Mouse (Mus musculus) CD8-positive naive resting alpha-beta T cell, adult 2 months (primary cell): ENCODE results near the gene Sult1b1.
"Not testable (repeated sequence)": the region's sequence is repeated elsewhere in the genome, so short reads cannot be mapped to it uniquely, and the experiment has no call there.

ENCODE experiments used
- DNase-seq, 2 experiments: peaks; one replicate each; pipeline ENCODE4 v3.0.0; 2022; ENCODE audit warnings: low read depth in 2 of 2, low spot score in 2 of 2

Gene Sult1b1

DNA sequence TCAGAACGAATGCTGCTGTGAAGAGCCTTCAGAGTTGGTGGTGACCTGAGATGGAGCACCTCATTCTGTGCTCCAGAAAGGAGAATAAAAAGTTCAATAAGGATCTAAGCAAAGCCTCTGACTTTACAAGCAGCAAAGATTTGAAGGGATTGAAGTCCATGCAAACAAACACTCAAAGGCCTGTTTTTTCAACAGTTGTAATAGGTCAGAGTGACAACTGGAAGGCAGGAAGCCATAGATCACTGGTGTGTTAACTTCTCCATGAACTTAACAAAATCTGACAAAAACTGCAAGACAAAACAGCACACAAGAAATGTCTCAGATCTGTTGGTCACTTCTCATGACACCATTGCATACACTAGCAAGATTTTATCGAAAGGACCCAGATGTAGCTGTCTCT is at the start of gene Sult1b1:
Gene Sult1b1, minus strand, starts transcription at position 85 of the 400 bp plus-strand sequence.
- no peak for DNase-seq

DNA sequence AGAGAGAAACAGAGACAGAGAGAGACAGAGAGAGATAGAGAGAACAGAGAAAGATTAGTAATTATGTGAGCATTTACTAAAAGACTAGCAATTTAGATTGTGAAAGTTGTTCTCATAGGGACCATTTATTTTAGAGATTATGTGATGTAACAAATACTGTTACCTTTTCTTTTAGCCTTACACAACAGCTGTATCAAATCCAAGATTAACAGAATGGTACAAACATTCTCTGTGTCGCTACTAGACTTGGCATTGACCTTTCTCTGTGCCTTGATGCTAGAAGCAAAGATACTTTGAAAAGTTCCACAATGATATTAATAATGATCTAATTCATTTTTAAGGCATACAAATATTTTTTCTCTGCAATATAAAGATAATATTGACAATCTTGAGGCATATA is 42.4 kb upstream of the Sult1b1 start:
- no peak for DNase-seq

GRCm38 (mm10) chr5:87574174-87574573 is 36.2 kb upstream of the Sult1b1 start:
- no peak for DNase-seq

DNA sequence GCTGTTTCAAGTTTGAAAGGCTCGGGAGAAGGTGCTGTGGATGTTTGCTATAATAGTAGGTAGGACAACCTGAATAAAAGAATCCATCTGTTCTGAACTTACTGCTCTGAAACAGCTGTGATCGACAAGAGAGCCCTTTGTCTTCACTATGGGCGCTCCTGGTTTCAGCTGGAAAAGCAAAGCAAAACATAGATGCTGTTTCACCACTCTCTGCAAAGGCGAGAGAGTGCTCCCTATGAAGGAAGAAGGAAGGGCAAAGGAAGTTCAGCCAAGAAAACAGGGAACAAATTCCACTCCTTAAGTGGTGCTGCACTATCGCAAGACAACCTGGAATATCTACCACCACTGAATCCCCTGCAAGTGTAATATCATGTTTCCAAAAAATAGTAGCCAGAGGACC is 35.5 kb upstream of the Sult1b1 start:
- DNase-seq, result no peak

- DNase-seq, result no peak
Measured at GRCm38 (mm10) chr5:87572781-87573180, 34.8 kb upstream of the Sult1b1 start.

GRCm38 (mm10) chr5:87568845-87569244 is 30.9 kb upstream of the Sult1b1 start, which contains the start of gene Sult1d1:
TSS of gene Sult1d1 (minus strand) at chr5:87569027.
- no peak for DNase-seq

- DNase-seq, result no peak
Measured at GRCm38 (mm10) chr5:87567306-87567705, 29.3 kb upstream of the Sult1b1 start.

DNA sequence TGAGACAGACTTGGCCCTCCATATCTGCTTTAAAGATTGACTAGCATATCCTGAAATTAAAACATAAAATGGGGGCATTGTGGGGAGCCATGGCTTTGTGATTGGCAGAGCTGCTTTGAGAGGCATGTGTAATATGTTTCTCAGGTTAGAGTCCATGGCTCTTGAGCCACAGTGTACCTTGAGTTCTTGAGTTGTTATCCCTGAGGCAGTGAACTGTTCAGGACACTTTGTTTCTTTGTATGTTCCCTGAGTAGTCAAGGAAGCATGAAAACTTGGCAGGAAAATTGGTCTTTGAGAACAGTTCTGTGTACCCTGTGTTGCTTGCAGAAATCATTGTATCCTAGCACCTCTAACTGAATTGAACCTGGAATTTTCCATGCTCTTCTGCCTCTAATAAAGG is 25.0 kb upstream of the Sult1b1 start:
- DNase-seq, result no peak

DNA sequence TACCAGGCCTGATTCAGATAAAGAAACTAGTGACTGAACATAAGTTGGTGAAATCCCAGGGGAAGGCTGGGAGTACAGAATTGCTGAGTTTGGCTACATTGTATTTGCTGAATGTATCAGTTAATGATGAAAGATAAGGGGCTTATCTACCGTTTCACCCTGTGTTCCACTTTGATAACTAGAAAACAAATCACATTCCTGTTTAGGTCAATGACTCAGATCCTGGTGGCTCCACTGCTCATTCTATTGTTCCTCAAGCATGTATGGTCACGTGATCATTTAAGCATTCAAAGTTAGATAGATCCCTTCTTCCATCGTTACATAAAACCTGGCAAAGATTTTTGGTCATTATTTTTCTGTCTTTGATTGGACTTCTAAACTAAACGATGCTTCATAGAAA is 24.5 kb upstream of the Sult1b1 start:
- no peak for DNase-seq

DNA sequence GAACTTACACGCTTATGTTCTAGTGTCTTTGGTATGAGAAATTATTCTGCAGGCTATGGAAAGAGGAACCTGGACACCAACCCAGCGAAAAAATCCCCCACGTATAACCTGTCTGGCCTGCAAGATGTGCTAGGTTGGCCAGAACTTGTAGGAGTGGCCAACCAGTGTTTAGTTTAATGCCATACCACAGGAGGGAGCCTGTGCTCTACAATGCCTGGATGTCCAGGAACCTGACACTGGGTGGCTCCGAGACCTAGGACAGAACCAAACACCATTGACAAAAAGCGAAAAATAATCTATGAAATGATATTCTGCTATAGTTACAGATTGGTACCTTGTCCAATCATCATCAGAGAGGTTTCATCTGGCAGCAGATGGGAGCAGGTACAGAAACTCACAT is 22.1 kb upstream of the Sult1b1 start:
- DNase-seq, result no peak

DNA sequence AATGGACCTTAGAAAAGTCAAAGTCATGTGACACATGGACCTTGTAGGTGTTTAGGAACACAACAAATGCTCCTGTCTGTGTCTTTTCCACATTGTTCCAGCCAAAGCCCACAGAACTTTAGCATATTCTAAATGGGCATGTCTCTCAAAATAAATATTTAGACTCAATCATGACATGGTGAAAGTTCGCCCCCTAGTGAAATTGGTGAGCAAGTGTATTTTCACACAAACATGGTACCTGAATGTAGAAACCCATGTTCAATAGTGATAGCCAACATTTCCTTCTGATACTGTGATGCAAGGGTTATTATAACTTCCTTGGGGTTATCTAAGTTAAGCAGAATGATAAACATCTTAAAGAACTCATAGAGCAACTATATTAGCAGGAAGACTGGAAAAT is 12.9 kb upstream of the Sult1b1 start:
- DNase-seq, result no peak

GRCm38 (mm10) chr5:87535994-87536644 is 1.9 kb downstream of the Sult1b1 start:
- no peak for DNase-seq

- no peak for DNase-seq
Measured at GRCm38 (mm10) chr5:87532288-87532687, 5.7 kb downstream of the Sult1b1 start.

DNA sequence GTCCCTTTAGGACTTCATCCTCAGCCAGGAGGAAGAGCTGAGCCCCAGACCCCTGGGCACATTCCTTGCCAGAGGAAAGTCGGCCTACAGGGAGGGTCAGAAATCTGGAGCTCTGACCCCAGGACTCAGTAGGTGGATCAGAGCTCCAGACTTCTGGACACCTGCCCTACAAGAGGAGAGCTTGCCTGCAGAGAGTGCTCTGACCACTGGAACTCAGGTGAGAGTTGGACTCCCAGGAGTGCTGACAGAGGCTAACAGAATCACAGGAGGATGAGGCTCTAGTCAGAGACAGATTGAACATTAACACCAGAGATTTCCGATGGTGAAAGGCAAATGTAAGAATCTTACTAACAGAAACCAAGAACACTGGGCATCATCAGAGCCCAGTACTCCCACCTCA is 14.4 kb downstream of the Sult1b1 start:
- not testable (repeated sequence) for DNase-seq

- no peak for DNase-seq
Measured at GRCm38 (mm10) chr5:87505776-87506458, 32.1 kb downstream of the Sult1b1 start.

DNA sequence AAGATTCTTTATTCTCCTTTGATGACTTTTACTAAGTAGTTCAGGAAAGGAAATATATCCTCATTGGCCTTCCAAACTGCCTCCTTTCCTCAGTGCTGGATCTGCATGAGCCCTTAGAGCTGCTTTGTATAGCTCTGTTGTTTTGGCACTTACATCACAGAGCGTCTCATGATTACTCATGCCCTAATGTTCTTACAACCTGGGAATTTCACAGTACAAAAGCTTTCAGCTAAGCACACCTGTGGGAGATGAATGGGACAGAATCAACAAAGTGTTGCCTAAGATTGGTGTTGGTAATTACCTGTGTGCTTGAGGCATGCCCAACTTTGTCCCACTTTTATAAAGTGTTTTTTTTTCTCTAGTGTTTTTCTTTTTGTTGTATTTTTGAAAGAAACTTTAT is 35.3 kb downstream of the Sult1b1 start:
- DNase-seq, result no peak

- DNase-seq, result no peak
Measured at GRCm38 (mm10) chr5:87499341-87499740, 38.7 kb downstream of the Sult1b1 start.

DNA sequence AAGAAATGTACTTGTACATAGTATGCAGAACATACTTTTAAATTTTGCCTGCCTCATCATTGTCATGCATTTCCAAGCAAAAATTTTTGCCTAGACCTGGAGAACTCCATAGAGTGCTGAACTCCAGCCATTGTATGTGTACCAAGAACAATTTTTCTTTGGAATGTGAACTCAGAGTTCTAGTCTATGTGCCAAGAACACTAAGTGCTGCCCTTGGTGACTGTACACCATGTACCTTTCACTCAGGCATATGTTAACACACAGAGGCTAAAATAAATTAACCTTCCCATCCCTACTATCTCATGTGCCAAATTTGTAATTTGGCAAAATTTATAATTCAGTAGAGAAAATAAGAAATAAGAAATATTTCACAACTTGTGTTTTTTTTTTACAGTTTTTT is 39.1 kb downstream of the Sult1b1 start:
- no peak for DNase-seq

- DNase-seq, result no peak
Measured at GRCm38 (mm10) chr5:87490771-87491170, 47.2 kb downstream of the Sult1b1 start, which contains the start of gene Ugt2a1. TSS of gene Ugt2a1 (minus strand) at chr5:87490871.

DNA sequence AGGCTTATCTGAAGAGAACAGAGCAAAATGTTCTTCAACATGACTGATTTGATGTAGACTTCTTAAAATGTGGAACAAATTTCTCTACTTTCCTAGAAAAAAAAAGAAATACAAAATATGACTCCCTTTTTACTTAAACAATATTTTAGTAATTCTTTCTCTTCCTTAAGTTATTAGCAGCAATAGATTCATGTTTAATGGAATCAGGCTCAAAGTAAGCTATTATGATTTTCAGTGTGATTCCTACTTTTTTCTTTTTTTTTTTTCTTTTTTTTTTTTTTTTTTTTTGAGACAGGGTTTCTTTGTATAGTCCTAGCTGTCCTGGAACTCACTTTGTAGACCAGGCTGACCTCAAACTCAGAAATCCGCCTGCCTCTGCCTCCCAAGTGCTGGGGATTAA is 51.3 kb downstream of the Sult1b1 start, which contains the start of gene Gm43638:
Gene Gm43638, minus strand, starts transcription at position 101 of the 400 bp plus-strand sequence.
- not testable (repeated sequence) for DNase-seq

GRCm38 (mm10) chr5:87482160-87482559 is 55.8 kb downstream of the Sult1b1 start, which contains the start of gene Ugt2a2:
TSS of gene Ugt2a2 (minus strand) at chr5:87482260.
- no peak for DNase-seq
